Mouse (Mus musculus) liver, embryonic 14 days (tissue): ENCODE measurements around the gene Zscan12. TPM values are rescaled to one million over a fixed set of nuclear protein-coding genes. Genes with fewer than 3 reads are reported as not detected.

ENCODE experiments used
- polyA plus RNA-seq: library from polyadenylated mRNA; depleted of rRNA; stranded (reverse); fragments of >200 nt; gene quantifications from 2 replicates; pipeline ENCODE4 v1.2.3, GENCODE M21; 2012; rRNA removed

The Zscan12 gene
- 2.6 and 2.8 TPM in 2 replicates for polyA plus RNA-seq

GRCm38 (mm10) chr13:21362621-21363248, at the start of gene Zscan12:
TSS of gene Zscan12 (plus strand) at chr13:21362820.

DNA sequence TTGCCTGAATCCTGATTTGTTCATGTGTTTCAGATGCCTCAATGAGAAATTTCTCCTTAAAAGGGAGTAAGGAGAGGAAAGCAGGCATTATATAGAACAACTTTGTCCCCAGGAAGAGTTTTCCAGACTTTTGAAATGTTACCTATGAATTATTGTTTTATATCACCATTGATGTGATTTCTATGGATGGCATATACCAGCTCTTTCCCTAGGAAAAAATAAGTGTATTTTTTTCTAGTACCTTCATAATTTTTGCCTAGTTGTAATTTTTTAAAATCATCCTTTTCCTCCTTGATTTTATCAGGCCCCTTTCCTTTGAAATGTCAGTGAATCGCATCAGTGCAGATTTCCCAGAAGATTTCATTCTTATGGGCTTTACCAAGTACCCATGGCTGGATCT, 16.0 kb upstream of the Zscan12 start, which contains the start of gene Olfr1367:
TSS of gene Olfr1367 (plus strand) at position 301 of the 400 bp plus-strand sequence.

GRCm38 (mm10) chr13:21402287-21402846, 39.7 kb downstream of the Zscan12 start, which contains the start of gene Zkscan3:
TSS of gene Zkscan3 (minus strand) at chr13:21402755.

Other genes starting within 250 kb of the Zscan12 start
- not detected in 2 replicates for gene Olfr263, start 233.2 kb upstream of the Zscan12 start, polyA plus RNA-seq
- gene Olfr1368, start 217.0 kb upstream of the Zscan12 start, polyA plus RNA-seq, result not detected in 2 replicates
- gene Trim27, start 183.4 kb upstream of the Zscan12 start, polyA plus RNA-seq, result 34.8 and 38.8 TPM in 2 replicates
- not detected in 2 replicates for gene Gpx5, start 70.1 kb upstream of the Zscan12 start, polyA plus RNA-seq
- 0.06 TPM in 1 of 2 replicates, not detected in the other for gene Gpx6, start 50.7 kb upstream of the Zscan12 start, polyA plus RNA-seq
- not detected in 2 replicates for gene Olfr1367, start 15.9 kb upstream of the Zscan12 start, polyA plus RNA-seq
- gene Zkscan3, start 39.9 kb downstream of the Zscan12 start, polyA plus RNA-seq, result 22.6 and 28.4 TPM in 2 replicates
- 1.3 and 1.4 TPM in 2 replicates for gene Pgbd1, start 78.2 kb downstream of the Zscan12 start, polyA plus RNA-seq
- 9.0 and 10.6 TPM in 2 replicates for gene Zscan26, start 90.9 kb downstream of the Zscan12 start, polyA plus RNA-seq
- 0.27 and 0.31 TPM in 2 replicates for gene Nkapl, start 105.7 kb downstream of the Zscan12 start, polyA plus RNA-seq
- 0.17 and 0.21 TPM in 2 replicates for gene Zkscan4, start 116.1 kb downstream of the Zscan12 start, polyA plus RNA-seq
- gene Gm10065, start 116.6 kb downstream of the Zscan12 start, polyA plus RNA-seq, result not detected in 2 replicates
- gene AK157302, start 132.4 kb downstream of the Zscan12 start, polyA plus RNA-seq, result 0.60 and 0.98 TPM in 2 replicates
- 5.1 and 7.4 TPM in 2 replicates for gene Gm11273, start 138.6 kb downstream of the Zscan12 start, polyA plus RNA-seq
- gene Zkscan8, start 168.3 kb downstream of the Zscan12 start, polyA plus RNA-seq, result 2.0 and 2.2 TPM in 2 replicates
- not detected in 2 replicates for gene Olfr1366, start 180.0 kb downstream of the Zscan12 start, polyA plus RNA-seq
- gene Olfr1535, start 197.1 kb downstream of the Zscan12 start, polyA plus RNA-seq, result not detected in 2 replicates
- gene Olfr1364, start 218.9 kb downstream of the Zscan12 start, polyA plus RNA-seq, result not detected in 2 replicates